Mouse (Mus musculus): ENCODE measurements around the gene Fgf5. TPM values are rescaled to one million over a fixed set of nuclear protein-coding genes. Genes with fewer than 3 reads are reported as not detected.

Gene Fgf5
- polyA plus RNA-seq (2017; shearing (Covaris generic)) = not detected

GRCm38 (mm10) chr5:98253838-98254821 is at the start of gene Fgf5:
Fgf5 (plus strand) TSS chr5:98254184.

Other genes with a start within 250 kb of the Fgf5 start
- 32.7 TPM for gene Antxr2, start 223.1 kb upstream of the Fgf5 start, polyA plus RNA-seq (2017; shearing (Covaris generic))
- not detected for gene Prdm8, start 87.0 kb upstream of the Fgf5 start, polyA plus RNA-seq (2017; shearing (Covaris generic))
- gene Cfap299, start 75.1 kb downstream of the Fgf5 start, polyA plus RNA-seq (2017; shearing (Covaris generic)) = not detected

All from activated CD4-positive, CD25-positive, alpha-beta regulatory T cell, adult 9 weeks (primary cell).